Mouse (Mus musculus) testis, adult 2 months (tissue): ENCODE measurements at regions not wholly inside any gene's neighbourhood (a gene's known extent, or its start where the extent isn't known, plus 50 kb on each side); places are given as distances from the start of the nearest gene placed in this dataset.

Experiments
- CTCF ChIP-seq: fragments of 200-500 bp; IDR thresholded peaks from 2 replicates; pipeline ENCODE4 v1.5.1; 2012; ENCODE audit warnings: low read depth, mild to moderate bottlenecking, inconsistent platforms, low read length, moderate library complexity; ENCODE audit not compliant: control insufficient read depth, insufficient read depth, insufficient replicate concordance
- POLR2A ChIP-seq: fragments of 200-500 bp; IDR thresholded peaks from 2 replicates; pipeline ENCODE4 v1.6.1; 2012; ENCODE audit warnings: low read depth, mild to moderate bottlenecking, inconsistent platforms, low read length, moderate library complexity; ENCODE audit not compliant: control insufficient read depth

DNA sequence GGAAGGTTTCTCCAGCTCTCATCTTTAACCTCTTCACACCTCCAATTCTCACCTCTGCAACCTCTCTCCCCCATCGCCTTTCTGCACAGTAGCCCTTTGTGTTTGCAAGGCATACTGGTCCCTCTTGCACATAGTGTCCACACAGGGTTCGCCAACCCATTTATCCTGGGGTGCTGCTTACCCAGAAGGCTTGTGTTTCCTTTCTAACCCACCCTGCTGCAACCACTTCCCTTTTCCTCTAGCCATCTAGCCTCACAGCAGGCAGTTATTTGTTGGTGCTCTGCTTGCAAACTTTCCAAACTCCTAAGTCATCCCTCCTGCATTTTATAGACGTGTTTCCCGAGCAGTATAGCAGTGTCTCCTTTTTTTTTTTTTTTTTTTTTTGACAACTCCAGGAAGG lies 74.7 kb upstream of the Syt6 start:
- TF ChIP-seq CTCF (no peak), POLR2A (no peak)
